Mouse (Mus musculus): ENCODE data around the gene Gpx3. TPM values are rescaled to one million over a fixed set of nuclear protein-coding genes. Genes with fewer than 3 reads are reported as not detected.
"Not testable (repeated sequence)": the region's sequence is repeated elsewhere in the genome, so short reads cannot be mapped to it uniquely, and the experiment has no call there.

Gene Gpx3
- polyA plus RNA-seq, 1 experiment from 2014 or later = 144 TPM

- Histone ChIP-seq H3K9ac (no peak overlapping the region), H3K36me3 (ENCODE audit: insufficient read depth) (peaks cover 17% of the 10 kb centered on the region), H3K27me3 (ENCODE audit: insufficient read depth, low read length) (no peaks in the 10 kb centered on the region), H3K4me1 (ENCODE audit: insufficient read depth) (no peaks in the 10 kb centered on the region), H3K9me3 (ENCODE audit: low read depth, low read length) (no peaks in the 10 kb centered on the region), H3K4me3 (ENCODE audit: low read depth, low read length) (no peak overlapping the region), H3K4me2 (no peak overlapping the region), H3K27ac (ENCODE audit: low read depth) (no peak overlapping the region)
- no peak for TF ChIP-seq CTCF (IDR thresholded peaks at IDR 0.05; ENCODE audit: low read depth)
- ATAC-seq (ENCODE audit: insufficient read depth) (no peak), DNase-seq (no peak)
- 82% methylated on average over 7 of the region's 7 CpGs for WGBS
Measured at GRCm38 (mm10) chr11:54940056-54940455, 37.8 kb downstream of the Gpx3 start.

- 85% methylated on average over 3 of the region's 3 CpGs for WGBS
- Histone ChIP-seq H3K4me2 (no peak overlapping the region), H3K27ac (ENCODE audit: low read depth) (no peak overlapping the region), H3K4me3 (ENCODE audit: low read depth, low read length) (no peak overlapping the region), H3K4me1 (ENCODE audit: insufficient read depth) (no peaks in the 10 kb centered on the region), H3K9me3 (ENCODE audit: low read depth, low read length) (no peaks in the 10 kb centered on the region), H3K9ac (no peak overlapping the region), H3K36me3 (ENCODE audit: insufficient read depth) (no peaks in the 10 kb centered on the region), H3K27me3 (ENCODE audit: insufficient read depth, low read length) (no peaks in the 10 kb centered on the region)
- ATAC-seq (ENCODE audit: insufficient read depth) = no peak
- DNase-seq = no peak
- no peak for TF ChIP-seq CTCF (IDR thresholded peaks at IDR 0.05; ENCODE audit: low read depth)
Measured at GRCm38 (mm10) chr11:54944702-54945101, 42.4 kb downstream of the Gpx3 start.

- DNase-seq (no peak), ATAC-seq (ENCODE audit: insufficient read depth) (no peak)
- no peak overlapping the region for H3K27ac ChIP-seq (ENCODE audit: low read depth)
- no peaks in the 10 kb centered on the region for H3K9me3 ChIP-seq (ENCODE audit: low read depth, low read length)
- H3K36me3 ChIP-seq (ENCODE audit: insufficient read depth) = no peaks in the 10 kb centered on the region
- TF ChIP-seq CTCF (IDR thresholded peaks at IDR 0.05; ENCODE audit: low read depth) = no peak
- no peaks in the 10 kb centered on the region for H3K4me1 ChIP-seq (ENCODE audit: insufficient read depth)
- no peak overlapping the region for H3K4me2 ChIP-seq
- no peak overlapping the region for H3K4me3 ChIP-seq (ENCODE audit: low read depth, low read length)
- H3K9ac ChIP-seq = no peak overlapping the region
- WGBS = 44% methylated on average over 1 of the region's 1 CpGs
- no peaks in the 10 kb centered on the region for H3K27me3 ChIP-seq (ENCODE audit: insufficient read depth, low read length)
Measured at GRCm38 (mm10) chr11:54949717-54950116, 47.5 kb downstream of the Gpx3 start.

GRCm38 (mm10) chr11:54950684-54951083 is 48.4 kb downstream of the Gpx3 start:
- DNase-seq = no peak
- Histone ChIP-seq H3K27ac (ENCODE audit: low read depth) (no peak overlapping the region), H3K27me3 (ENCODE audit: insufficient read depth, low read length) (no peaks in the 10 kb centered on the region), H3K4me1 (ENCODE audit: insufficient read depth) (no peaks in the 10 kb centered on the region), H3K9me3 (ENCODE audit: low read depth, low read length) (no peaks in the 10 kb centered on the region), H3K4me2 (no peak overlapping the region), H3K36me3 (ENCODE audit: insufficient read depth) (no peaks in the 10 kb centered on the region), H3K9ac (no peak overlapping the region), H3K4me3 (ENCODE audit: low read depth, low read length) (no peak overlapping the region)
- WGBS = 79% methylated on average over 6 of the region's 6 CpGs
- no peak for ATAC-seq (ENCODE audit: insufficient read depth)
- no peak for TF ChIP-seq CTCF (IDR thresholded peaks at IDR 0.05; ENCODE audit: low read depth)

GRCm38 (mm10) chr11:54952651-54953050 is 50.4 kb downstream of the Gpx3 start:
- DNase-seq (no peak), ATAC-seq (ENCODE audit: insufficient read depth) (no peak)
- no peak overlapping the region for H3K27ac ChIP-seq (ENCODE audit: low read depth)
- no peaks in the 10 kb centered on the region for H3K4me1 ChIP-seq (ENCODE audit: insufficient read depth)
- no peak overlapping the region for H3K4me2 ChIP-seq
- no peaks in the 10 kb centered on the region for H3K9me3 ChIP-seq (ENCODE audit: low read depth, low read length)
- no peaks in the 10 kb centered on the region for H3K27me3 ChIP-seq (ENCODE audit: insufficient read depth, low read length)
- no peak overlapping the region for H3K9ac ChIP-seq
- 52% methylated on average over 6 of the region's 6 CpGs for WGBS
- no peaks in the 10 kb centered on the region for H3K36me3 ChIP-seq (ENCODE audit: insufficient read depth)
- TF ChIP-seq CTCF (IDR thresholded peaks at IDR 0.05; ENCODE audit: low read depth) = no peak
- H3K4me3 ChIP-seq (ENCODE audit: low read depth, low read length) = no peak overlapping the region

- H3K27ac ChIP-seq (ENCODE audit: low read depth) = no peak overlapping the region
- no peaks in the 10 kb centered on the region for H3K9me3 ChIP-seq (ENCODE audit: low read depth, low read length)
- DNase-seq = no peak
- no peak overlapping the region for H3K4me2 ChIP-seq
- H3K9ac ChIP-seq = no peak overlapping the region
- H3K36me3 ChIP-seq (ENCODE audit: insufficient read depth) = no peaks in the 10 kb centered on the region
- no peak overlapping the region for H3K4me3 ChIP-seq (ENCODE audit: low read depth, low read length)
- WGBS = 48% methylated on average over 9 of the region's 9 CpGs
- no peak for ATAC-seq (ENCODE audit: insufficient read depth)
- no peaks in the 10 kb centered on the region for H3K4me1 ChIP-seq (ENCODE audit: insufficient read depth)
- TF ChIP-seq CTCF (IDR thresholded peaks at IDR 0.05; ENCODE audit: low read depth) = no peak
- H3K27me3 ChIP-seq (ENCODE audit: insufficient read depth, low read length) = no peaks in the 10 kb centered on the region
Measured at GRCm38 (mm10) chr11:54953993-54954446, 51.8 kb downstream of the Gpx3 start.

- H3K9ac ChIP-seq = no peak overlapping the region
- H3K27me3 ChIP-seq (ENCODE audit: insufficient read depth, low read length) = no peaks in the 10 kb centered on the region
- H3K9me3 ChIP-seq (ENCODE audit: low read depth, low read length) = no peaks in the 10 kb centered on the region
- no peak overlapping the region for H3K4me3 ChIP-seq (ENCODE audit: low read depth, low read length)
- H3K4me2 ChIP-seq = peak overlapping the region; percentile 70
- H3K36me3 ChIP-seq (ENCODE audit: insufficient read depth) = no peaks in the 10 kb centered on the region
- 83% methylated on average over 8 of the region's 8 CpGs for WGBS
- no peak for TF ChIP-seq CTCF (IDR thresholded peaks at IDR 0.05; ENCODE audit: low read depth)
- DNase-seq = no peak
- no peak for ATAC-seq (ENCODE audit: insufficient read depth)
- no peaks in the 10 kb centered on the region for H3K4me1 ChIP-seq (ENCODE audit: insufficient read depth)
- no peak overlapping the region for H3K27ac ChIP-seq (ENCODE audit: low read depth)
Measured at GRCm38 (mm10) chr11:54954716-54955115, 52.5 kb downstream of the Gpx3 start.

GRCm38 (mm10) chr11:54955400-54955734 is 53.1 kb downstream of the Gpx3 start:
- not testable (repeated sequence) for H3K4me1 ChIP-seq (ENCODE audit: insufficient read depth); H3K36me3 ChIP-seq (ENCODE audit: insufficient read depth); H3K9me3 ChIP-seq (ENCODE audit: low read depth, low read length); H3K27me3 ChIP-seq (ENCODE audit: insufficient read depth, low read length); ATAC-seq (ENCODE audit: insufficient read depth); DNase-seq
- 33% methylated on average over 10 of the region's 10 CpGs for WGBS
- peak overlapping the region; percentile 86; the same call in 1 of the 2 replicates for H3K27ac ChIP-seq (ENCODE audit: low read depth)
- H3K4me3 ChIP-seq (ENCODE audit: low read depth, low read length) = peak overlapping the region; percentile 79
- H3K9ac ChIP-seq = peak overlapping the region; percentile 72
- H3K4me2 ChIP-seq = peak overlapping the region; percentile 70

All from lung, embryonic 14.5 days (tissue).